Mouse (Mus musculus) thymus, postnatal 10 days (tissue): ENCODE data around the gene Ppt2.

ENCODE experiments used
- DNase-seq, 2 experiments: peaks; one replicate each; pipeline ENCODE4 v3.0.0; 2021; ENCODE audit warnings: low spot score in 2 of 2

Ppt2 gene

GRCm38 (mm10) chr17:34639461-34640255 is 11.3 kb upstream of the Ppt2 start:
- no peak for DNase-seq

GRCm38 (mm10) chr17:34637459-34637858 is 9.1 kb upstream of the Ppt2 start:
- DNase-seq = no peak

- no peak for DNase-seq
Observed at GRCm38 (mm10) chr17:34635671-34636070, 7.4 kb upstream of the Ppt2 start.

- peak; percentile 82 to 89 for DNase-seq
Observed at GRCm38 (mm10) chr17:34632261-34632691, 4.0 kb upstream of the Ppt2 start.

- peak in 1 of 2 experiments; percentile 33 for DNase-seq
Observed at GRCm38 (mm10) chr17:34631647-34632046, 3.3 kb upstream of the Ppt2 start.

- peak; percentile 70 for DNase-seq
Observed at GRCm38 (mm10) chr17:34630761-34631301, 2.5 kb upstream of the Ppt2 start.

- peak; percentile 82 to 86 for DNase-seq
Observed at GRCm38 (mm10) chr17:34629796-34630603, 1.7 kb upstream of the Ppt2 start.

- DNase-seq = peak; percentile 47 to 51
Observed at GRCm38 (mm10) chr17:34629221-34629751, 976 bp upstream of the Ppt2 start, which contains the start of gene Prrt1. TSS of gene Prrt1 (plus strand) at chr17:34629533.

GRCm38 (mm10) chr17:34628644-34628967 is 296 bp upstream of the Ppt2 start:
- DNase-seq = peak; percentile 37 to 38

- peak; percentile 71 to 79 for DNase-seq
Observed at GRCm38 (mm10) chr17:34627093-34627942, 992 bp downstream of the Ppt2 start.

GRCm38 (mm10) chr17:34626773-34627092 is 1.6 kb downstream of the Ppt2 start:
- peak; percentile 44 to 54 for DNase-seq

- DNase-seq = no peak
Observed at GRCm38 (mm10) chr17:34626062-34626772, 2.1 kb downstream of the Ppt2 start.

GRCm38 (mm10) chr17:34624981-34625380 is 3.3 kb downstream of the Ppt2 start:
- DNase-seq = no peak

GRCm38 (mm10) chr17:34623161-34623560 is 5.1 kb downstream of the Ppt2 start:
- no peak for DNase-seq

- no peak for DNase-seq
Observed at GRCm38 (mm10) chr17:34621006-34621405, 7.3 kb downstream of the Ppt2 start.

- DNase-seq = peak; percentile 66 to 86
Observed at GRCm38 (mm10) chr17:34618999-34619398, 9.3 kb downstream of the Ppt2 start.

- no peak for DNase-seq
Observed at GRCm38 (mm10) chr17:34615871-34616270, 12.4 kb downstream of the Ppt2 start, which contains the start of gene Egfl8. TSS of gene Egfl8 (minus strand) at chr17:34615971.

- DNase-seq = no peak
Observed at GRCm38 (mm10) chr17:34613830-34614229, 14.5 kb downstream of the Ppt2 start.

- no peak for DNase-seq
Observed at GRCm38 (mm10) chr17:34613054-34613645, 15.2 kb downstream of the Ppt2 start.

GRCm38 (mm10) chr17:34611050-34611449 is 17.3 kb downstream of the Ppt2 start:
- DNase-seq = no peak
